Mouse (Mus musculus) cortical plate, adult 2 months (tissue): Measurements from ENCODE around the gene 1700030J22Rik. TPM values are rescaled to one million over a fixed set of nuclear protein-coding genes. Genes with fewer than 3 reads are reported as not detected.

ENCODE experiments used
- H3K27ac ChIP-seq: fragments of 200-500 bp; 2 replicates; pipeline ENCODE4 v1.5.1; 2012; ENCODE audit warnings: low read length, control low read depth, inconsistent platforms; ENCODE audit not compliant: insufficient read depth
- H3K4me1 ChIP-seq: fragments of 200-500 bp; 2 replicates; pipeline ENCODE4 v1.6.1; 2011; ENCODE audit warnings: low read length; ENCODE audit not compliant: control insufficient read depth, insufficient read depth
- H3K4me3 ChIP-seq: fragments of 200-500 bp; 2 replicates; pipeline ENCODE4 v1.5.1; 2011; ENCODE audit warnings: mild to moderate bottlenecking, low read length, control low read depth; ENCODE audit not compliant: insufficient read depth
- CTCF ChIP-seq: fragments of 200-500 bp; IDR thresholded peaks from 2 replicates; pipeline ENCODE4 v1.5.1; 2011; ENCODE audit warnings: mild to moderate bottlenecking, control low read depth, low read length; ENCODE audit not compliant: insufficient read depth; ENCODE audit errors: extremely low read depth
- POLR2A ChIP-seq: fragments of 200-500 bp; IDR thresholded peaks from 2 replicates; pipeline ENCODE4 v1.6.1; 2011; ENCODE audit warnings: mild to moderate bottlenecking, low read length, control low read depth; ENCODE audit not compliant: insufficient read depth; ENCODE audit errors: extremely low read depth
- polyA plus RNA-seq: library from polyadenylated mRNA; depleted of rRNA; stranded (reverse); fragments of >200 nt; gene quantifications from 2 replicates; pipeline ENCODE4 v1.2.3, GENCODE M21; 2012

Gene 1700030J22Rik
- polyA plus RNA-seq, 1 experiment, result 7.2 TPM

GRCm38 (mm10) chr8:116943555-116944384 is 35.0 kb downstream of the 1700030J22Rik start:
- H3K4me1 ChIP-seq, result peaks cover 7% of the 10 kb centered on the region
- H3K4me3 ChIP-seq, result peak overlapping the region; percentile 69
- no peak for TF ChIP-seq CTCF
- TF ChIP-seq POLR2A, result 0 out of 2 replicates have a peak, but pooled peaks have one; percentile 32
- H3K27ac ChIP-seq, result peak overlapping the region; percentile 73

- Histone ChIP-seq H3K4me3 (peak within 1 kb of the TSS; percentile 69), H3K27ac (peak within 1 kb of the TSS; percentile 73), H3K4me1 (peaks cover 7% of the 10 kb centered on the region)
- peak; percentile 29; the same call in 1 of the 2 replicates for TF ChIP-seq CTCF
- TF ChIP-seq POLR2A, result no peak
These were observed 35.6 kb downstream of the 1700030J22Rik start, which contains the start of gene Atmin for GRCm38 (mm10) chr8:116943161-116943554. Gene Atmin, plus strand, starts transcription at chr8:116943393.

GRCm38 (mm10) chr8:116942284-116943058 is 36.3 kb downstream of the 1700030J22Rik start:
- TF ChIP-seq CTCF, result no peak
- H3K27ac ChIP-seq, result no peak overlapping the region
- peak overlapping the region; percentile 69; the same call in 1 of the 2 replicates for H3K4me3 ChIP-seq
- peaks cover 7% of the 10 kb centered on the region for H3K4me1 ChIP-seq

GRCm38 (mm10) chr8:116935506-116935905 is 43.3 kb downstream of the 1700030J22Rik start:
- TF ChIP-seq POLR2A (no peak), CTCF (no peak)
- Histone ChIP-seq H3K27ac (no peak overlapping the region), H3K4me3 (no peak overlapping the region), H3K4me1 (no peaks in the 10 kb centered on the region)

GRCm38 (mm10) chr8:116934976-116935375 is 43.8 kb downstream of the 1700030J22Rik start:
- no peak for TF ChIP-seq CTCF
- TF ChIP-seq POLR2A, result no peak
- Histone ChIP-seq H3K4me1 (no peaks in the 10 kb centered on the region), H3K27ac (no peak overlapping the region), H3K4me3 (no peak overlapping the region)

GRCm38 (mm10) chr8:116928588-116928987 is 50.2 kb downstream of the 1700030J22Rik start:
- TF ChIP-seq POLR2A, result no peak
- TF ChIP-seq CTCF, result 0 out of 2 replicates have a peak, but pooled peaks have one; percentile 3

GRCm38 (mm10) chr8:116927880-116928279 is 50.9 kb downstream of the 1700030J22Rik start:
- TF ChIP-seq POLR2A (no peak), CTCF (peak; percentile 36)

More at GRCm38 (mm10) chr8:116928588-116928987, 50.2 kb downstream of the 1700030J22Rik start:
- no peaks in the 10 kb centered on the region for H3K4me1 ChIP-seq
- H3K27ac ChIP-seq, result no peak overlapping the region
- no peak overlapping the region for H3K4me3 ChIP-seq

GRCm38 (mm10) chr8:116923526-116923925 is 55.2 kb downstream of the 1700030J22Rik start:
- H3K4me1 ChIP-seq, result no peaks in the 10 kb centered on the region
- no peak overlapping the region for H3K27ac ChIP-seq
- no peak overlapping the region for H3K4me3 ChIP-seq
- TF ChIP-seq CTCF (no peak), POLR2A (no peak)

More at GRCm38 (mm10) chr8:116927880-116928279, 50.9 kb downstream of the 1700030J22Rik start:
- H3K4me1 ChIP-seq, result no peaks in the 10 kb centered on the region
- H3K27ac ChIP-seq, result no peak overlapping the region
- no peak overlapping the region for H3K4me3 ChIP-seq

GRCm38 (mm10) chr8:116922060-116922757 is 56.5 kb downstream of the 1700030J22Rik start:
- no peak for TF ChIP-seq CTCF
- no peak; the same call in 1 of the 2 replicates for TF ChIP-seq POLR2A
- Histone ChIP-seq H3K4me1 (no peaks in the 10 kb centered on the region), H3K4me3 (peak overlapping the region; percentile 56), H3K27ac (no peak overlapping the region)
